8 mouse cellular contexts compared by ENCODE assay signal in genomic region chr11:94149509-94150259, GRCm38 (mm10).
DNase-seq lines count a peak whose midpoint lies in the region; ATAC-seq and TF ChIP-seq lines count a peak whose summit lies in the region.

No protein-coding gene starts in this region.

- H3K27ac ChIP-seq in thymus, adult 2 months (ENCODE audit: control insufficient read depth, insufficient read depth, low read length), result no peak overlapping the region
- H3K27ac ChIP-seq in liver, embryonic 12.5 days, result no peak overlapping the region
- H3K27ac ChIP-seq in neural tube, embryonic 12.5 days, result peak overlapping the region; percentile 53; the same call in 1 of the 2 replicates

- no peak for ATAC-seq in liver, embryonic 12.5 days
- ATAC-seq in neural tube, embryonic 12.5 days (ENCODE audit: low FRiP score, low read depth), result peak; percentile 26; the same call in 1 of the 2 replicates

- no peak overlapping the region for H3K9ac ChIP-seq in liver, embryonic 12.5 days
- H3K9ac ChIP-seq in neural tube, embryonic 12.5 days, result peak overlapping the region; percentile 62

- WGBS in thymus, adult 2 months, result 27% methylated on average over 16 of the region's 16 CpGs
- 18% methylated on average over 16 of the region's 16 CpGs for WGBS in liver, embryonic 12.5 days (ENCODE audit: insufficient replicate concordance)
- WGBS in neural tube, embryonic 12.5 days, result 27% methylated on average over 16 of the region's 16 CpGs

- no peak for TF ChIP-seq POLR2A in thymus, adult 2 months (IDR thresholded peaks at IDR 0.05; ENCODE audit: control insufficient read depth, extremely low read depth, insufficient read depth, low read length, poor library complexity)

- H3K27me3 ChIP-seq in thymus, adult 2 months (ENCODE audit: control insufficient read depth, insufficient read depth, low read length), result no peaks in the 10 kb centered on the region; the same call in 1 of the 2 replicates
- peaks cover 73% of the 10 kb centered on the region for H3K27me3 ChIP-seq in liver, embryonic 12.5 days (replicated peaks)
- 0 out of 2 replicates have a peak, but pooled peaks cover 8% of the 10 kb centered on the region for H3K27me3 ChIP-seq in neural tube, embryonic 12.5 days (replicated peaks)

- H3K9me3 ChIP-seq in liver, embryonic 12.5 days (replicated peaks), result no peaks in the 10 kb centered on the region
- no peaks in the 10 kb centered on the region for H3K9me3 ChIP-seq in neural tube, embryonic 12.5 days

- peak overlapping the region; percentile 30; the same call in 1 of the 2 replicates for H3K4me3 ChIP-seq in thymus, adult 2 months (ENCODE audit: control insufficient read depth, insufficient read depth, low read length)
- H3K4me3 ChIP-seq in liver, embryonic 12.5 days, result peak overlapping the region; percentile 41
- peak overlapping the region; percentile 38 for H3K4me3 ChIP-seq in neural tube, embryonic 12.5 days

- no peak for DNase-seq in thymus, adult 2 months
- no peak for DNase-seq in thymus, postnatal 36 days
- DNase-seq in embryo, embryonic 11 days, result peak; percentile 76
- peak; percentile 56 for DNase-seq in heart, postnatal 4 days
- DNase-seq in layer of hippocampus, adult 9-10 months (ENCODE audit: low spot score), result no peak
- no peak for DNase-seq in gastrocnemius, postnatal 10 days

- H3K4me2 ChIP-seq in liver, embryonic 12.5 days, result peak overlapping the region; percentile 68
- peak overlapping the region; percentile 76 for H3K4me2 ChIP-seq in neural tube, embryonic 12.5 days (replicated peaks)

- TF ChIP-seq CTCF in thymus, adult 2 months (IDR thresholded peaks at IDR 0.05; ENCODE audit: borderline replicate concordance, control insufficient read depth, extremely low read depth, insufficient read depth, low read length, poor library complexity), result no peak

- peaks cover 5% of the 10 kb centered on the region for H3K4me1 ChIP-seq in thymus, adult 2 months (replicated peaks; ENCODE audit: control insufficient read depth, insufficient read depth, low read length)
- 0 out of 2 replicates have a peak, but pooled peaks cover 11% of the 10 kb centered on the region for H3K4me1 ChIP-seq in liver, embryonic 12.5 days
- H3K4me1 ChIP-seq in neural tube, embryonic 12.5 days, result peaks cover 22% of the 10 kb centered on the region; the same call in 1 of the 2 replicates

- no peaks in the 10 kb centered on the region for H3K36me3 ChIP-seq in thymus, adult 2 months (ENCODE audit: control insufficient read depth, insufficient read depth, low read length)
- no peaks in the 10 kb centered on the region for H3K36me3 ChIP-seq in liver, embryonic 12.5 days
- no peaks in the 10 kb centered on the region for H3K36me3 ChIP-seq in neural tube, embryonic 12.5 days

Comparison
In these comparisons a context has a peak if more than half of its experiments do, and no peak if none do; other contexts are left out.
1. DNase-seq: peak in embryo, embryonic 11 days (single experiment) and heart, postnatal 4 days (single experiment); none in thymus, adult 2 months (single experiment), thymus, postnatal 36 days (0 of 2), layer of hippocampus, adult 9-10 months (single experiment) and gastrocnemius, postnatal 10 days (single experiment).
2. Peak in every context shown above with its lines, with median percentiles within 50 percentile points of each other: H3K4me3 ChIP-seq.